Mouse (Mus musculus) forebrain, postnatal 0 days (tissue): ENCODE measurements around the gene Zic2. TPM values are rescaled to one million over a fixed set of nuclear protein-coding genes. Genes with fewer than 3 reads are reported as not detected.

Experiments
- ATAC-seq: fragments of 200-750 bp; cut with Nextera tagmentation; 2 replicates; pipeline ENCODE4 v1.8.0; 2017; ENCODE audit warnings: mild to moderate bottlenecking, moderate library complexity
- DNase-seq: peaks from one replicate; pipeline ENCODE4 v3.0.0-alpha.2; 2015
- H3K27ac ChIP-seq: fragments of 300-500 bp; sonication (generic); 2 replicates; pipeline ENCODE4 v1.5.1; 2014; ENCODE audit warnings: low read depth, mild to moderate bottlenecking, antibody characterized with exemption, low read length, moderate library complexity, mixed read lengths
- H3K27me3 ChIP-seq: fragments of 300-500 bp; sonication (generic); 2 replicates; pipeline ENCODE4 v1.6.1; 2014; ENCODE audit warnings: mild to moderate bottlenecking, low read length, mixed read lengths; ENCODE audit not compliant: insufficient read depth
- H3K36me3 ChIP-seq: fragments of 300-500 bp; sonication (generic); 2 replicates; pipeline ENCODE4 v1.6.1; 2014; ENCODE audit warnings: mild to moderate bottlenecking, moderate library complexity; ENCODE audit not compliant: insufficient read depth
- H3K4me1 ChIP-seq: fragments of 300-500 bp; sonication (generic); 2 replicates; pipeline ENCODE4 v1.6.1; 2014; ENCODE audit warnings: antibody characterized with exemption; ENCODE audit not compliant: insufficient read depth
- H3K4me2 ChIP-seq: fragments of 300-500 bp; sonication (generic); 2 replicates; pipeline ENCODE4 v1.6.1; 2014; ENCODE audit warnings: low read depth, mild to moderate bottlenecking, moderate library complexity
- H3K4me3 ChIP-seq: fragments of 300-500 bp; sonication (generic); 2 replicates; pipeline ENCODE4 v1.5.1; 2014; ENCODE audit warnings: low read depth, low read length, mixed read lengths
- H3K9ac ChIP-seq: fragments of 300-500 bp; sonication (generic); 2 replicates; pipeline ENCODE4 v1.6.1; 2014; ENCODE audit warnings: mild to moderate bottlenecking
- H3K9me3 ChIP-seq: fragments of 300-500 bp; sonication (generic); 2 replicates; pipeline ENCODE4 v1.6.1; 2016; ENCODE audit warnings: low read length
- CTCF ChIP-seq: sonication (generic); IDR thresholded peaks from 2 replicates; pipeline ENCODE4 v1.5.1; 2016; ENCODE audit warnings: antibody characterized with exemption, control low read depth, low read depth
- WGBS: fragments of 180-500 bp; shearing (Covaris S2); extraction: QIAGEN DNeasy Blood & Tissue Kit; methylation state at CpG from one replicate; pipeline ENCODE4 v1.1.7; 2014; 5-methylcytosine and 5-hydroxymethylcytosine counted together
- polyA plus RNA-seq: library from polyadenylated mRNA; unstranded; fragments of >200 nt; fragmentation: Nextera tagmentation; extraction: Ambion mirVana; gene quantifications from 2 replicates; pipeline ENCODE4 v1.2.1, GENCODE M21; 2015
- total RNA-seq: library from RNA; depleted of rRNA; stranded (reverse); fragments of >200 nt; gene quantifications from 2 replicates; pipeline ENCODE4 v1.2.3, GENCODE M21; 2014

Gene Zic2
- total and polyA plus RNA-seq, 2 experiments from 2014 or later, result 16.3 to 105 TPM

DNA sequence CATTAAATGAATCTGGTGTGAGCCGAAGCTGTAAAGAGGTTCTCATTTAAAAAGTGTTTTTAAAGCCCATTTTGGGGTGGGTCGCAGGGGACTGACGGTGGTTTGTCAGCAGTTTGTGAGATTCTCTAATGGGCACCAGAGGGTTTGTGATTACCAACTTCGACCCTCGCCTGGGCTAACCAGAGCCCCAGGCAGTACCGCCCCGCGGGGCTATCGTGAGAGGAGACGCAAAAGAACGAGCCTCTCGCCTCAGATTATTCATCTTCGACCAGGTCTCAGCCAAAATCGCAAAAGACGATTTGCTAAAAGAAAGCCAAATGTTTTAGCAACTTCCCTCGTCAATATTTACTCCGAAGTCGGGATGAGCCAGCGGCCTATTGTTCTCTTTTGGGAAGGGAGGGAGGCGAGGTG is 2.0 kb downstream of the Zic2 start:
- WGBS, result 1% methylated on average over 20 of the region's 20 CpGs

DNA sequence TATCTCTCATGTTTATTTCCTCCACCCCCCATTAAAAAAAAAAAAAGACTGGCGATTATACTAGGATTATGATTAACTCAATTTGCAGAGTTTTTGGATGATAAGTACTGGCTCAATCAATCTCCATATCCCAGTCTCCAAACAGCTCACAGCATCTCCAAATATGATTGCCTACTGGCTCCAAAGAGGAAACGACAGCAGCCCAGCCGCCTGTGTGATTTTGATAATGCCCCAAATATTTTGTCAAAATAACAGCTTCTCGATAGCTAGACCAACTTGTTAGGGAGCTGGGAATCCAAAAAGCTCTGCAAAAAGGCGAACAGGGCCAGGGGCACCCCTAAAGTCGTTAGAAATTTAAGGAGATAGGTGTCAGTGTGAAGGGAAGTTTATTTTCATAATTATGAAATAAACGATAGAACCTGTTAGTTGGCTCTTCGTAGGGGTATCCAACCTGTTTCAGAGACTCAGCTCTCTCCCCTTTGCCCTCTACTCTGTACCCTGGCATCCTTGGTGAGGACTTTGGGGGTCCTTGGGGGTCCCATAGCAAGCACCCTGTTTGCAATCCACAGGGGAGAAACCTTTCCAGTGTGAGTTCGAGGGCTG is 2.8 kb downstream of the Zic2 start:
- Histone ChIP-seq H3K27ac (peak overlapping the region; percentile 47), H3K4me1 (no peaks in the 10 kb centered on the region), H3K27me3 (peaks cover 23% of the 10 kb centered on the region), H3K4me3 (peak overlapping the region; percentile 48), H3K36me3 (no peaks in the 10 kb centered on the region), H3K9me3 (no peaks in the 10 kb centered on the region), H3K4me2 (peak overlapping the region; percentile 39), H3K9ac (peak overlapping the region; percentile 61)
- DNase-seq (peak; percentile 74), ATAC-seq (no peak)
- TF ChIP-seq CTCF, result no peak
- WGBS, result 5% methylated on average over 9 of the region's 9 CpGs

More for the DNA sequence above, 2.0 kb downstream of the Zic2 start:
- ATAC-seq (no peak), DNase-seq (no peak)
- no peaks in the 10 kb centered on the region for H3K4me1 ChIP-seq
- peak overlapping the region; percentile 47; the same call in 1 of the 2 replicates for H3K27ac ChIP-seq
- H3K4me2 ChIP-seq, result peak overlapping the region; percentile 56; the same call in 1 of the 2 replicates
- no peak for TF ChIP-seq CTCF
- peak overlapping the region; percentile 48 for H3K4me3 ChIP-seq
- H3K27me3 ChIP-seq, result peaks cover 21% of the 10 kb centered on the region
- H3K36me3 ChIP-seq, result no peaks in the 10 kb centered on the region
- H3K9me3 ChIP-seq, result no peaks in the 10 kb centered on the region
- H3K9ac ChIP-seq, result peak overlapping the region; percentile 61

DNA sequence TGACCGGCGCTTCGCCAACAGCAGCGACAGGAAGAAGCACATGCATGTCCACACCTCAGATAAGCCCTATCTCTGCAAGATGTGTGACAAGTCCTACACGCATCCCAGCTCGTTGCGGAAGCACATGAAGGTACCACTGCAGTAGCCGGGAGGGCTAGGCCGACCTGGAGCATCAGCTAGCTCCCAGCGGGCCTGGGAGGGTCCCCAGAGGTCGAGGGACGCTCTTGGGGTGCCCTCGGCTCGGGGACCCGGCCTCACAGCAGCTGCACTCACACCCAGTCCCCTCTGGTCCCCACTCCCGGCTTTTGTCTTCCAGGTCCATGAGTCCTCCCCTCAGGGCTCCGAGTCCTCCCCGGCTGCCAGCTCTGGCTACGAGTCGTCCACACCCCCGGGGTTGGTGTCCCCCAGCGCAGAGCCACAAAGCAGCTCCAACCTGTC is 3.4 kb downstream of the Zic2 start:
- no peaks in the 10 kb centered on the region for H3K36me3 ChIP-seq
- no peaks in the 10 kb centered on the region for H3K9me3 ChIP-seq
- WGBS, result 2% methylated on average over 22 of the region's 22 CpGs
- peak overlapping the region; percentile 39 for H3K4me2 ChIP-seq
- TF ChIP-seq CTCF, result no peak
- no peak for ATAC-seq
- H3K27ac ChIP-seq, result peak overlapping the region; percentile 47
- no peaks in the 10 kb centered on the region for H3K4me1 ChIP-seq
- peaks cover 25% of the 10 kb centered on the region for H3K27me3 ChIP-seq
- DNase-seq, result no peak
- H3K9ac ChIP-seq, result peak overlapping the region; percentile 61
- peak overlapping the region; percentile 48 for H3K4me3 ChIP-seq

DNA sequence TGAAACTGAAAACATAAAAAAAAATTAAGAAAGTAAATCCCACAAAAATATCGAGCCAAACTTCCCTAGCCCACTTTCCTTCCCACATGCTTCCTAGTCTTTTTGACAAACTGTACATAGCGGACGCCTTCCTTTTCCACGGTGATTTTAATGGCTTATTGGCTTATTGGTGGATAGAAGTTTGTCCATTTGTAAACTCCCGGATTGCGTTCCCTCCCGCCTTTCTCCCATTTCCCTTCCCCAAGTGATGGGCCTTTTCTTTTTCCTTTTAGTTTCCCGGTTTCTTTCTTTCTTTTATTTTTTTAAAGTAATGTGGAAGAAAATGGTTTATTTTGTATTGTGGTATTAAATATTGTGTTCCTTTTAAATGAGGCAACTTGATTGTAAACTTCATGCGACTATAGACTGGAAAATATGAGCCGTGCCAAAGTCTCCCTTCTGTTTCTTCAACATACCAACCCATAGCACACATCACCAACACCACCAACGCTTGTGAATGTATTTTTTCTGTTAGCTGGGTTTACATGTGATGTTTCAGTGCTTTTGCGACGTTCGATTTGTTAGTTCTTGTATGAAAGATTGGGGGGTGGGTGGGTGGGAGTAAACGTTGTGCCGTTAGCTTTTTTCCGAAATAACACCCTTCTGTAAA is 4.3 kb downstream of the Zic2 start:
- Histone ChIP-seq H3K4me3 (peak overlapping the region; percentile 48), H3K9me3 (no peaks in the 10 kb centered on the region), H3K4me1 (no peaks in the 10 kb centered on the region), H3K27me3 (peaks cover 33% of the 10 kb centered on the region), H3K27ac (no peak overlapping the region), H3K36me3 (no peaks in the 10 kb centered on the region), H3K4me2 (peak overlapping the region; percentile 39; the same call in 1 of the 2 replicates), H3K9ac (peak overlapping the region; percentile 61; the same call in 1 of the 2 replicates)
- TF ChIP-seq CTCF, result no peak
- DNase-seq (peak; percentile 56), ATAC-seq (no peak)
- 18% methylated on average over 17 of the region's 17 CpGs for WGBS

DNA sequence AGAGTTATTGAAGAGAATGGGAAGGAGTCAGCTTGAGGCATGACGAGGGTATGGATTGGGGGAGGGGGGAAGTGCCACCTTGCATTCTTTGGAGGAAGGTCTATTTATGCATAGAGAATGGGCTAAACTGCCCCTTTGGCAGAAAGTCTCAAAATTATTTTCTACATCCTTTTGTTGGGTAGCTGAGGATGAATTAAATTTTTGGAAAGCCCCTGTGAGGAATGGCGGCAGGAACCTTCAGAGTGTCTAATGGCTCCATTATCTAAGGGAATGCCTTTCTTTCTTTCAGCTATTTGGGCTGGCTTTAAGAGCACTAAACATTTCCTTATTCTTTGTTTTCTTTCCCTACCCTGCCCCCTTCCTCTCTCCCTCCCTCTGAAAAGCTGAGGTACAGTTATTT is 5.1 kb downstream of the Zic2 start:
- peak overlapping the region; percentile 40 for H3K9ac ChIP-seq

DNA sequence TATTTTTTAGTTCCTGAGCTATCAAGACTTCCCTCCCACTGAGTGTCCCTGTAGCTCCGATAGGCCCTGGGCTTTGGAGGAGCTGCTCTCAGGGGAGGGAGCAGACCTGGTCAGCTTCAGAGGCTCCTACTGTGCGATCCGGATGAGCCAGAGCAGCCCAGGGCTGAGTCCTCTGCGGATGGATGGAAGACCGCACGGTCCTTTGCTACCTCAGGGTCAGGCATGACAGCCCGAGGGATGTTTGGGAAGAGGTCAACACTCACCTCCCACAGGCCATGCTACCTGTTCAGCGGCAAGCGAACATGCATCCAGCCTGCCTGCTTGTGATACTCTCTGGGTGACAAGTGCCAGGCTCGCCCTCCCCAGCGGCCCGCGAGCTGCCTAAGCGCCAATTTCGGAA is 5.9 kb downstream of the Zic2 start:
- H3K36me3 ChIP-seq, result no peaks in the 10 kb centered on the region
- peak overlapping the region; percentile 41 for H3K4me2 ChIP-seq
- H3K9me3 ChIP-seq, result no peaks in the 10 kb centered on the region
- peak overlapping the region; percentile 48 for H3K4me3 ChIP-seq
- ATAC-seq (no peak), DNase-seq (peak; percentile 33)
- 25% methylated on average over 15 of the region's 15 CpGs for WGBS
- H3K4me1 ChIP-seq, result no peaks in the 10 kb centered on the region
- peak overlapping the region; percentile 67 for H3K27ac ChIP-seq
- peaks cover 47% of the 10 kb centered on the region for H3K27me3 ChIP-seq
- no peak for TF ChIP-seq CTCF
- peak overlapping the region; percentile 40; the same call in 1 of the 2 replicates for H3K9ac ChIP-seq

More for the DNA sequence above, 5.1 kb downstream of the Zic2 start:
- peaks cover 41% of the 10 kb centered on the region for H3K27me3 ChIP-seq
- peak overlapping the region; percentile 48 for H3K4me3 ChIP-seq
- WGBS, result 22% methylated on average over 2 of the region's 2 CpGs
- TF ChIP-seq CTCF, result no peak
- peak overlapping the region; percentile 23; the same call in 1 of the 2 replicates for H3K27ac ChIP-seq
- peak; percentile 35 for DNase-seq
- peak overlapping the region; percentile 41; the same call in 1 of the 2 replicates for H3K4me2 ChIP-seq
- ATAC-seq, result no peak
- H3K36me3 ChIP-seq, result no peaks in the 10 kb centered on the region
- H3K4me1 ChIP-seq, result no peaks in the 10 kb centered on the region
- H3K9me3 ChIP-seq, result no peaks in the 10 kb centered on the region
